In the genomic region with DNA sequence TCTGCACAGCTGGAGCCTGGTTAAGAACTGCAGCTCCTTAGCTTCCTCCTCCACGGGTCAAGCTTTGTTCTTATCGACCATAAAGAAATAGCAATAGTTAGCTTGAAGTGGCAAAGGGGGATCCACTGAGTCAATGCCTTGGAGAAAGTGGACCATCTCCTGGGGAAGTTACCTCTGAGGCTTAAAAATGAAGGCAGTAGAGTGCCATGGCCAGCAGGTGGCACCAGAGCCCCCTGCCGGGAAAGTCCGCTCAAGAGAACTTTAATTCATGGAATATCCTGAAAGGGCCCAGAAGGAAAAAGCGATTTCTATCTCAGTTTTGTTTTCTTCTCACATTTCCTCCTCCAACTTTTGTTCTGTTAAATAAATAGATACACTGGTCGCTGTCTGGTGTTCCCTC, we compare ENCODE assay signal across 11 mouse cellular contexts. TPM values are rescaled to one million over a fixed set of nuclear protein-coding genes. Genes with fewer than 3 reads are reported as not detected.
DNase-seq lines count a peak whose midpoint lies in the region; TF ChIP-seq lines count a peak whose summit lies in the region.
"Had no signal": no experiment of that assay in that cellular context is flagged by ENCODE, and none has a peak within 500 bp of the region (broad histone marks: within the 10 kb centered on the region; RNA-seq: fewer than 3 reads in every experiment).

No protein-coding gene starts in this region.

- H3K27ac ChIP-seq in cerebellum, adult 2 months (ENCODE audit: insufficient read depth, low read length), result no peak overlapping the region
- no peak overlapping the region for H3K27ac ChIP-seq in embryonic fibroblast, embryonic 13.5 days (ENCODE audit: insufficient read depth, low read length)

- DNase-seq in cerebellum, adult 2 months, result no peak
- no peak for DNase-seq in cerebellum, adult 9-11 months
- peak; percentile 64 to 66 for DNase-seq in left cerebral cortex, adult 18-20 months (ENCODE audit: low spot score in 2 of 2)
- DNase-seq in left cerebral cortex, adult 9 months (ENCODE audit: low spot score in 2 of 2), result no peak
- peak; percentile 46 for DNase-seq in Muller cell, postnatal 12 days (ENCODE audit: inconsistent ontology term)
- peak; percentile 63 for DNase-seq in lung, postnatal 36 days
- DNase-seq in spleen, adult 12 weeks (ENCODE audit: low spot score), result no peak

- WGBS in cerebellum, adult 2 months, result 43% methylated on average over 6 of the region's 6 CpGs

- H3K4me1 ChIP-seq in cerebellum, adult 2 months (ENCODE audit: control insufficient read depth, insufficient read depth, low read length), result no peaks in the 10 kb centered on the region
- H3K4me1 ChIP-seq in embryonic fibroblast, embryonic 13.5 days (ENCODE audit: control insufficient read depth, insufficient read depth, low read length), result no peaks in the 10 kb centered on the region

- no peak overlapping the region for H3K4me3 ChIP-seq in cerebellum, adult 2 months (replicated peaks; ENCODE audit: insufficient read depth, low read depth, low read length)
- H3K4me3 ChIP-seq in embryonic fibroblast, embryonic 13.5 days (ENCODE audit: insufficient read depth, low read length), result no peak overlapping the region

- TF ChIP-seq POLR2A in cerebellum, adult 2 months (IDR thresholded peaks at IDR 0.05; ENCODE audit: borderline replicate concordance, insufficient read depth, low read length), result no peak
- no peak for TF ChIP-seq POLR2A in embryonic fibroblast, embryonic 13.5 days (IDR thresholded peaks at IDR 0.05; ENCODE audit: low read depth, low read length)

- TF ChIP-seq CTCF in cerebellum, adult 2 months (IDR thresholded peaks at IDR 0.05; ENCODE audit: borderline replicate concordance, insufficient read depth, low read depth, low read length), result peak; percentile 44; the same call in 1 of the 2 replicates
- TF ChIP-seq CTCF in embryonic fibroblast, embryonic 13.5 days (IDR thresholded peaks at IDR 0.05; ENCODE audit: borderline replicate concordance, insufficient read depth, low read length), result peak; percentile 33; the same call in 1 of the 2 replicates

- no peaks in the 10 kb centered on the region for H3K27me3 ChIP-seq in cerebellum, adult 2 months (ENCODE audit: control insufficient read depth, insufficient read depth, low read length)

RNA-seq across cellular contexts. Expression of a gene that starts 27.0 kb away (rescaled TPM):
- not detected in 2 replicates for polyA plus RNA-seq in cerebellum, adult 2 months (2012; rRNA removed)
- total RNA-seq in left cerebral cortex, adult 18-20 months (2021), result not detected
- not detected in 2 replicates for polyA plus RNA-seq in embryonic fibroblast, embryonic 13.5 days (2011; ENCODE audit: insufficient read length, low read depth, missing spikeins)
- polyA plus RNA-seq: frontal cortex, adult 2 months; liver, embryonic 16.5 days; stomach, embryonic 16.5 days had no signal

RNA-seq across cellular contexts. Expression of a gene that starts 43.5 kb away (rescaled TPM):
- not detected in 2 replicates for polyA plus RNA-seq in cerebellum, adult 2 months (2012; rRNA removed)
- not detected for total RNA-seq in left cerebral cortex, adult 18-20 months (2021)
- polyA plus RNA-seq in embryonic fibroblast, embryonic 13.5 days (2011; ENCODE audit: insufficient read length, low read depth, missing spikeins), result not detected in 2 replicates
- polyA plus RNA-seq: frontal cortex, adult 2 months; liver, embryonic 16.5 days; stomach, embryonic 16.5 days had no signal

Comparison
In these comparisons a context has a peak if more than half of its experiments do, and no peak if none do; other contexts are left out.
1. DNase-seq: peak in left cerebral cortex, adult 18-20 months (2 of 2), Muller cell, postnatal 12 days (single experiment) and lung, postnatal 36 days (single experiment); none in cerebellum, adult 2 months (0 of 2), cerebellum, adult 9-11 months (single experiment), left cerebral cortex, adult 9 months (0 of 2) and spleen, adult 12 weeks (single experiment).